Mouse (Mus musculus) retina, embryonic 14.5 days (tissue): ENCODE results near the gene Cfap43.
A peak's percentile ranks its signal among the peaks of the same experiment; 100 is the strongest.

Experiments
- DNase-seq: peaks from one replicate; pipeline ENCODE4 v3.0.0-alpha.2; 2015; ENCODE audit warnings: low spot score

Cfap43 gene

GRCm38 (mm10) chr19:47795009-47795728 is 123.9 kb downstream of the Cfap43 start:
- DNase-seq: peak; percentile 86

DNA sequence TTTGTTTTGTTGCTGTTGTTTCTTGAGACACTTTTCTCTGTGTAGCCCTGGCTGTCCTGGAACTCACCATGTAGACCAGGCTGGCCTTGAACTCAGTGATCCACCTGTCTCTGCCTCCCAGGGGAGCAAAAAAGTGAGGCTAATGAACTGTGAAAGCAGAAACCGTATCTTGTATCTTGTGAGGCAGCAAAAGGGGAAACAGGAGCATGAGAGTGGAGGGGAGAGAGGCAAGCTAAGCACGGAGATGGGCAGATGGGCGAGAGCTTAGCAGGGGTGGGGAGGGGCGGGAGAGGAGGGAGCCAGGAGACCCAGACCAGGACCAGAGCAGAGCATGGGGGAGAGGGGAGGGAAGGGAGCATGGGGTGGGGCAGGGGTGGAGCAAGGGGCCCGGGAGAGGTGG is 124.8 kb downstream of the Cfap43 start:
- DNase-seq: peak; percentile 57

DNA sequence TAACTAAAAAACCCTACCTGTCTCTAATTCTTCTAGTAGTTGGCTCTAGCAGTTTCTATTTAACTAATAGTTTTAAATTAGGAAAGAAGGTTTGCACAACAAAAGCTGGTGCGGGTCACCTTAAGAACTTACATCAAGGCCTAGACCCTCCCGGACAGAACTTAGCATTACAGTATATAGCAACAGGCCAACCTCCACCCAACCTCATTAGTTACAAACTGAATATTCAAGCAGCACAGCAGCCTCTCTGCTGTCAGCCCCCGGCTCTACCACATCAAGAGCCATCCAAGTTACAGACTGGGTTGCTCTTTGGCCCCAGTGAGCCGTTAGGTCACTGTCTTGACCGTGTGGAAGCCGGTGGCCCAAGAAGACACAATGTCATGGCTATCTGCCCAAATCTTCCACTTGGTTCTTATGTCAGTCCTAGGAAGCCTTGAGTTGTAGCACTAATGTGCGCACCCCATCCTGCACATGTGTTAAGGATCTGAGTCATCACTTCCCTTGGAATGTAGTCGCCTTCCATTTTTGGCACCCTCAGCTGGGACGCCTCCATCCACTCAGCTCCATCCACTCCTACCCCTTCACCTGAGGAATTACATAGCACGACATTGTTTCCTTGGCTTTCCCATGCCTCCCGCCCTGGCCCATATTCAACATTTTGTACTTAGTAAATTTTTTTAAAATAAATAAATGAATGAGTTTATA is 128.6 kb downstream of the Cfap43 start:
- no peak for DNase-seq

- no peak for DNase-seq
Measured at GRCm38 (mm10) chr19:47783898-47784297, 135.2 kb downstream of the Cfap43 start.

DNA sequence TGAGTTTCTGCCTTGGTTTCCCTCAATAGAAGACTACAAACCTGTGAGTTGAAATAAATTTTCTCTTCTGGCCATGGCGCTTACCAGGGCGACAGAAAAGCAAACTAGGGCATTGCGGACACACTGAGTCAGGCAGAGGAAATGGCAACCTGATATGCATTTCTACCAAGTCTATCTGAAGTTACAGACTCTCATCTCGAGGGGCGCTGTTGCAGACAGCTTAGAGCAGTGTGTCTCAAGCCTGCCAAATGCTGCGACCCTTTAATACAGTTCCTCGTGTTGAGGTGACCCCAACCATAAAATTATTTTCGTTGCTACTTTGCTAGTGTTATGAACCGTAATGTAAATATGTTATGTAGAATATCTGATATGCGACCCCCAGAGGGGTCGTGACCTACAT is 138.1 kb downstream of the Cfap43 start:
- no peak for DNase-seq

GRCm38 (mm10) chr19:47780145-47780544 is 138.9 kb downstream of the Cfap43 start:
- DNase-seq: no peak

DNA sequence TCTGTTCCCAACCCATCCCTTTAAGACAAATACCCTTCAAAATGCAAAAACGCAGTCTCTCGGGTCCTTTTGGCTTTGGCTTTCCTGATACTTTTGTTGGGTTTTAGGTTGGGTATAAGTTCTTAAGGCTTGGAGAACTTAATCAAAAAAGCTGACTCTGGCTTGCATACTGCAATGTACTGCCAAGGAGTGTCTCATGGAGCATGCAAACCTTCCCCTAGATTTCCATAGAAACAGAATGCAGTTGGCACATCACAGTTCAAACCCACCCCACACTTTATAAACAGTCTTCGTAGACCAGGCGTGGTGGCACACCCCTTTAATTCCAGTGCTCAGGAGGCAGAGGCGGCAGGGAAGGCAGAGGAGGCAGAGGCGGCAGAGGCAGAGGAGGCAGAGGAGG is 141.2 kb downstream of the Cfap43 start:
- DNase-seq: no peak

DNA sequence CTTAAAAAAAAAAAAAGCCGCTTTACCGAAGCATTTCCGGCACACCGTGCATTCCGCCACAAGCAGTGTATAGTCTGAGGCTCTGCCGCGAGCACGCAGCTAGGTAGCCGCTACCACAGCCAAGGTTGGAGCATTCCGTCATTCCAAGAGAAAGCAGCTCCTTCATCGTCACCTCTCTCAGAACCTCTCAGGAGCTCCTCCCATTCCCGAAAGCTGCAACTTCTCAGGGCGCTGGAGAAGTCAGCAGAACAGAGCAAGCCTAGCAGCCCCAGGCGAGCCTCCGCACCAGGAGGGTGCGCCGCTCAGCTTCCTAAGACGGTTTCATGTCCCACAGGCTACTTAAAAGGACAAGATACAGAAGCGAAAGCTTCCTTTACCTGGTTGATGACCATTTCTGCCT is 163.5 kb downstream of the Cfap43 start:
- DNase-seq: no peak

GRCm38 (mm10) chr19:47754931-47755330 is 164.2 kb downstream of the Cfap43 start:
- no peak for DNase-seq

- no peak for DNase-seq
Measured at GRCm38 (mm10) chr19:47753921-47754320, 165.2 kb downstream of the Cfap43 start.

GRCm38 (mm10) chr19:47752456-47752855 is 166.6 kb downstream of the Cfap43 start:
- DNase-seq: no peak

DNA sequence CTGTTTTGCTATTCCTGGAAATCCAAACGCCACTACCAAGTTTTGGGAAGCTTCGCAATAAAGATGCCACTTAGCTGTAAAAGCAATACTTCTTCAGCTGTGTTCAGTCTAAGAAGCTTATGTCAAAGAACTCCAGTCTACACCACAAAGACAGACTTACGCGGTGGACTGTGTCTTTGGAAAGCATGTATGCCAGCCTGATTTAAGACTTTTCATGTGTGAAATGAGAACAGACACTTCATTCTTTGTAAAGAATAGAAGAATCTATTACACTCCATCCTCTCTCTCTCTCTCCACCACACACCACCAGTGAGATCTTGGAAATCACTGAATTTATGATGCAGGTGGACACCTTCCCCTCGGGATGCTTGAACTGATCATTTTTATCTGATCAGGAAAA is 168.7 kb downstream of the Cfap43 start:
- peak; percentile 76 for DNase-seq

- no peak for DNase-seq
Measured at GRCm38 (mm10) chr19:47748950-47749349, 170.1 kb downstream of the Cfap43 start.

- no peak for DNase-seq
Measured at GRCm38 (mm10) chr19:47747072-47747471, 172.0 kb downstream of the Cfap43 start.

DNA sequence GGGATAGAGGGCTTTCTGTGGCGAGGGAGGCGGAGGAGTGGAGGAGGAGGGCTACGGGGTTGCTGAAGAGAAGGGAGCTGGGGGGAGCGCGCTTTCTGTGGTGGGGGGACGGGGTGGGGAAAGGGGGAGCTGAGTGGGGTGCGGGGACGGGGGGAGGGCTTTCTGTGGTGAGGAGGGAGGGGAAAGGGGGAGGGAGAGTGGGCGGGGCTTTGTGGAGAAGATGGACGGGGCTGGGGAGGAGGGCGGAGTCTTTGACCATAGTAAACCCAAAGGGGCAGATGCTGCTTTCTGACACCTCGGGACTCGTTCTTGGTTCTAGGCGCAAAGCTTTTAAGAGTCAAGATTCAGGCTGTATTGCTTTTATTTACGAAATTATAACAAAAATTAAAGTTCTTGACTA is 187.2 kb downstream of the Cfap43 start:
- peak; percentile 83 for DNase-seq

DNA sequence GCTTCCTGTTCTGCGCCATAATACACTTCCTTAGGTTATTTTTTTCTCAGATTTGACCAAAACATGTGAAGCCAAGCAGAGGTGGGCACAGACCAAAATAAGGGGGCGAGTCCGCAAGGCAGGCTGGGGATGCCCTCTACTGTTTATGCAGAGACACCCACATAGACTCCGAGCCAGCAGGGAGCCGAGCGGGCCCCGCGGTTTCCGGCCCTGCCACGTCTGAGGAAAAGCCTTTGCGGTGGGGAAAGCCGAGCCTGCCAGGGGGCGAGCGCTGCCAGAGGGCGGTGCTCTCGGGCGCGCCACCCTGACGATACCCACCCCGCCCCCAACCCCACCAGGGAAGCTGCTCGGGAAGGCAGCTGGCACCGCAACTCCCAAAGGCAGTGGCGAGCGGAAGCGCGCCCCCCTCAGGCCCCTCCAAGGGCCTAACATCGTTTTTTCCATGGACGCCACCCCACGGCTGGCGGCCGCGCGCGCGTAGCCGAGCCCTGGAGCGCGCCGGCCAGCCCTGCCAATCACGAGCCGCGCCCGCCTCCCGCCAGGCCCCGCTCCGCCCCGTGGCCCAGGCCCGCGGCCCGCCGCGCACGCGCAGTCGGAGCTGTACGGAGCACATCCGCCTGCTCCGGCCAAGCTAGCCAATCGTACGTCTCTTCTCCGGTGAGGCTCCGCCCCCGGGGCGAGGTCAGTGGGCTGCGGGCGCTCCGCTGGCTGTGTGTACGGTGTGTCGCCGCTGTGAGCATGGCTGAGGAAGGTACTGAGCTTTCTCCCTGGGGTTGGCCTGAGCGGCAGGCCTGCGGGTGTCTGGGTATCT is 187.8 kb downstream of the Cfap43 start, which contains the start of gene Sfr1:
Gene Sfr1, plus strand, starts transcription at position 612 of the 811 bp plus-strand sequence.
- peak; percentile 98 for DNase-seq

DNA sequence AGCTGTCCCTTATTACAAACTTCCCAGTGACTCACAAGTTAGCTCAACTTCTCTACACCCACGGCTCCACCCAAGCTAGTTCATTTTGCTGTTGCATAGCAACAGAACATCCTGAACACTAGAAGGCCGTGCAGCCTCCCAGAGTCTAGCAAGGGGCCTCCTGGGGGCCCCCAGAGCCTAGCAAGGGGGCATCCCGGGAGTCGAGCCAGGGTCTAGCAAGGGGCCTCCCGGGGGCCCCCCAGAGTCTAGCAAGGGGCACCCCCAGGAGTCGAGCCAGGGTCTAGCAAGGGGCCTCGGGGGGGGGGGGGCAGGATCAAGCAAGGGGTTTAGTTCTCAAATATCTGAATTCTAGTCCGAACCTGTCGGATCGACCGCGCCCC is 188.4 kb downstream of the Cfap43 start:
- DNase-seq: peak; percentile 86

DNA sequence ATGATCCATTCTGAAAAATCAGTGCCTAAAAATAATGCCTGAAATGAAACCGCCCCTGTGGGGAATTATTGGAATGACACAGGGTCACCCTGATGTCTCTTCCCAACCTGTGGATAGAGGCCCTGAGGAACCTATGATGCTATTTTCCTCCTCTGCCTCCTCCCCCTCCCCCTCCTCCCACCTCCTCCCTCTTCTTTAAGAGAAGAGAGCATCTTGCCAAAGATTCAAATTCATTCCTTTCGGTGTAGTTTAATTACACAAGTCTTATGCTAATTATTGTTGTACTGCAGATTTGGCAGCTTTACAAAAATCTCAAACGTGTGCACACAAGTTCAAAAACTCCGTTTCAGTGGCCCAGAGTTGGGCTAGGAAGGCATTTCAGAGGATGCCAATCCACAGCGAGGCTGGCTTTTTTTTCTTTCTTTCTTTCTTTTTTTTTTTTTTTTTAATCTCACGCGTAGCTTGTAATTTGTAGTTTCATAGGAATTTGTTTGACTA is 193.4 kb downstream of the Cfap43 start:
- no peak for DNase-seq

- no peak for DNase-seq
Measured at GRCm38 (mm10) chr19:47724903-47725302, 194.2 kb downstream of the Cfap43 start.

DNA sequence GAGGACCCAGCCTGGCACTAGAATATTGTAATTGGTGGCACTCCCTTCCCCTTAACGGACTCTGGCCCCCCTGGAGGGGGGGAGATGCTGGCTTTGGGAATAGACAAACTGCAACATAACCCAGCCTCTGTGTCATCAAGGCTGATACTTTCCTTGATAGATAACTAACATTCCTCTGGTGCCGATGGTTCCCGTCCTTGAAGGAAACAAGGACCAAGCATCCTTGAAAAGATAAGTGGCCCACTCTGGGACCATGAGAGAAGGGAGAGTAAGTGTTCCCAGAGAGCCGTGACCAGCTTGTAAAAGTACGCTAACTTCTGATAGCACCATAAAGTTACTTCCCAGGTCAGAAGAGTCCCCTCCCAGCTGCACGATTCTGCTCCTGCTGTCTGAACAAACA is 196.6 kb downstream of the Cfap43 start:
- DNase-seq: no peak

DNA sequence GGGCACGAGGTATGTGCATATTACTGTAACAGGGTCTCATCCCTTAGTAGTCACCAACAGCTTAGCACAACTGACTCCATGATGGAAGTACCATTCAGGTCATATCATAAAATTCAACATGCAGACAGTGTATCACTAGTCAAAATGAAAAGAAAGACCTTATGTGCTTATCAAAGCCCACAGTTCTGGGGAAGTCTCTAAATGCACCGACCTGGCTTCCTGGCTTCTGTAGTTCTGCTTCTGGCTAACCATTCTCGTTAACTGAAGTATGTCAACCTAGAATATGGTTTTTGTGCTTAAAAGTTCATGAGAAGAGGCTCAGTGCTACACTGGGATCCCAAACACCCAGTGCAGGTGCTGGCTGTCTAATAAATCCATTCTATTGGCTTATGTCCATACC is 199.9 kb downstream of the Cfap43 start:
- no peak for DNase-seq

DNA sequence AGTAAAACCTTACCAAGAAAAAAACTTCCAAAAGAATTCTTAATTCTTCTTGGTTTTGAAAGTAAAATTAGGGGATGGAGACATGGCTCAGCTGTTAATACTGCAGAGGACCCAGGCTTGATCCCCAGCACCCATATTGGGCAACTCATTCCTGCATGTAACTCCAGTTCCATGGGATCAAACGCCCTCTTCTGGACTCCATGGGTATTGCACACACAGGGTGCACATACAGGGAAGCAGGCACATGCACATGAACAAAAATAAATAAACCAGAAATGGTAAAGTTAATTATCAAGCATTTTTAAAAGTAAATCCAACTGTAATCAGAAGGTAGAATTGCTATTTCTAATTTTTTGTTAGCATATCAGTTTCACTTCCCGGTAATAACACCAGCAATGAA is 202.9 kb downstream of the Cfap43 start:
- no peak for DNase-seq

GRCm38 (mm10) chr19:47713457-47713856 is 205.6 kb downstream of the Cfap43 start:
- no peak for DNase-seq
